In genomic region chr4:106534256-106534655, GRCm38 (mm10) we compare ENCODE assay signal across 24 mouse cellular contexts. TPM values are rescaled to one million over a fixed set of nuclear protein-coding genes. Genes with fewer than 3 reads are reported as not detected.
DNase-seq lines count a peak whose midpoint lies in the region; ATAC-seq and TF ChIP-seq lines count a peak whose summit lies in the region.
"Had no signal": no experiment of that assay in that cellular context is flagged by ENCODE, and none has a peak within 500 bp of the region (broad histone marks: within the 10 kb centered on the region; RNA-seq: fewer than 3 reads in every experiment).

No protein-coding gene starts in this region.

- no peak for ATAC-seq in hindbrain, embryonic 12.5 days (ENCODE audit: low FRiP score)
- ATAC-seq: activated CD4-positive, CD25-positive, alpha-beta regulatory T cell, adult 4 months; CD4-positive, CD25-positive, alpha-beta regulatory T cell, adult 4 months; forebrain, embryonic 13.5 days; forebrain, postnatal 0 days; intestine, embryonic 16.5 days had no signal

- peak overlapping the region; percentile 96 for H3K27ac ChIP-seq in thymus, adult 2 months (ENCODE audit: control insufficient read depth, insufficient read depth, low read length)
- H3K27ac ChIP-seq in MEL (ENCODE audit: control insufficient read depth, low read depth, low read length), result no peak overlapping the region
- H3K27ac ChIP-seq in hindbrain, embryonic 12.5 days, result no peak overlapping the region
- H3K27ac ChIP-seq: embryonic facial prominence, embryonic 10.5 days; forebrain, embryonic 13.5 days; hindbrain, embryonic 10.5 days; hindbrain, embryonic 15.5 days had no signal

- H3K36me3 ChIP-seq in thymus, adult 2 months (ENCODE audit: control insufficient read depth, insufficient read depth, low read length), result no peaks in the 10 kb centered on the region
- H3K36me3 ChIP-seq in MEL (ENCODE audit: control insufficient read depth in 1 of 2, insufficient read depth in 2 of 2, low read length in 2 of 2), result no peaks in the 10 kb centered on the region; a peak in 1 of 4 replicates
- no peaks in the 10 kb centered on the region for H3K36me3 ChIP-seq in hindbrain, embryonic 12.5 days
- H3K36me3 ChIP-seq: embryonic facial prominence, embryonic 10.5 days; G1E; heart, embryonic 12.5 days; hindbrain, embryonic 10.5 days; hindbrain, embryonic 15.5 days had no signal

- 39% methylated on average over 7 of the region's 7 CpGs for WGBS in thymus, adult 2 months
- 68% methylated on average over 7 of the region's 7 CpGs for WGBS in hindbrain, embryonic 12.5 days

- TF ChIP-seq RAD21 in MEL (IDR thresholded peaks at IDR 0.05; ENCODE audit: low read depth, low read length), result no peak

- no peak for TF ChIP-seq POLR2A in thymus, adult 2 months (IDR thresholded peaks at IDR 0.05; ENCODE audit: control insufficient read depth, extremely low read depth, insufficient read depth, low read length, poor library complexity)
- no peak for TF ChIP-seq POLR2A in MEL (IDR thresholded peaks at IDR 0.05; ENCODE audit: control insufficient read depth in 1 of 2, insufficient read depth in 1 of 2, low read depth in 1 of 2, low read length in 2 of 2, poor library complexity in 1 of 2)

- no peak overlapping the region for H3K4me3 ChIP-seq in thymus, adult 2 months (ENCODE audit: control insufficient read depth, insufficient read depth, low read length)
- H3K4me3 ChIP-seq in MEL (ENCODE audit: control insufficient read depth in 1 of 2, insufficient read depth in 1 of 2, low read depth in 2 of 2, low read length in 2 of 2), result no peak overlapping the region
- no peak overlapping the region for H3K4me3 ChIP-seq in hindbrain, embryonic 12.5 days
- H3K4me3 ChIP-seq: embryonic facial prominence, embryonic 10.5 days; forebrain, embryonic 13.5 days; heart, embryonic 12.5 days; hindbrain, embryonic 10.5 days; hindbrain, embryonic 15.5 days had no signal

- no peaks in the 10 kb centered on the region for H3K79me2 ChIP-seq in MEL (ENCODE audit: control insufficient read depth, insufficient read depth, low read length, poor library complexity)

- H3K9ac ChIP-seq in MEL (ENCODE audit: control insufficient read depth, low read depth, low read length, poor library complexity, severe bottlenecking), result no peak overlapping the region
- no peak overlapping the region for H3K9ac ChIP-seq in hindbrain, embryonic 12.5 days
- H3K9ac ChIP-seq: forebrain, embryonic 13.5 days; forebrain, postnatal 0 days; heart, embryonic 12.5 days; hindbrain, embryonic 15.5 days had no signal

- DNase-seq in thymus, adult 2 months, result no peak
- no peak for DNase-seq in thymus, postnatal 10 days (ENCODE audit: low spot score in 2 of 2)
- DNase-seq in MEL (ENCODE audit: low read depth, low spot score), result no peak
- DNase-seq in adrenal gland, postnatal 10 days, result peak; percentile 35
- no peak for DNase-seq in layer of hippocampus, postnatal 25 days (ENCODE audit: extremely low spot score in 1 of 2, low spot score in 1 of 2)
- DNase-seq: B cell, adult 2 months; cerebellum, adult 18-20 months; cerebellum, postnatal 10 days; forebrain, postnatal 0 days; gastrocnemius, postnatal 14 days had no signal

- H3K27me3 ChIP-seq in thymus, adult 2 months (ENCODE audit: control insufficient read depth, insufficient read depth, low read length), result no peaks in the 10 kb centered on the region
- 0 out of 4 replicates have a peak, but pooled peaks cover 0 to 5% of the 10 kb centered on the region in 2 experiments for H3K27me3 ChIP-seq in MEL (ENCODE audit: control insufficient read depth in 1 of 2, insufficient read depth in 2 of 2, low read length in 2 of 2)
- H3K27me3 ChIP-seq in hindbrain, embryonic 12.5 days, result no peaks in the 10 kb centered on the region
- H3K27me3 ChIP-seq: forebrain, embryonic 13.5 days; hindbrain, embryonic 15.5 days had no signal

- no peak for TF ChIP-seq EP300 in MEL (IDR thresholded peaks at IDR 0.05; ENCODE audit: low read depth in 1 of 2, low read length in 2 of 2)

- no peak for TF ChIP-seq CTCF in thymus, adult 2 months (IDR thresholded peaks at IDR 0.05; ENCODE audit: borderline replicate concordance, control insufficient read depth, extremely low read depth, insufficient read depth, low read length, poor library complexity)
- TF ChIP-seq CTCF in MEL (IDR thresholded peaks at IDR 0.05 in 2 of 3, conservative IDR thresholded peaks at IDR 0.05 in 1 of 3; ENCODE audit: control insufficient read depth in 1 of 3, insufficient read depth in 1 of 3, low read depth in 2 of 3, low read length in 3 of 3, poor library complexity in 1 of 3, severe bottlenecking in 1 of 3), result no peak

- H3K4me1 ChIP-seq in thymus, adult 2 months (replicated peaks; ENCODE audit: control insufficient read depth, insufficient read depth, low read length), result peaks cover 28% of the 10 kb centered on the region
- peaks cover 0 to 10% of the 10 kb centered on the region in 2 experiments; a peak in 2 of 4 replicates for H3K4me1 ChIP-seq in MEL (ENCODE audit: control insufficient read depth in 1 of 2, insufficient read depth in 2 of 2, low read length in 2 of 2)
- H3K4me1 ChIP-seq in hindbrain, embryonic 12.5 days, result peaks cover 5% of the 10 kb centered on the region; the same call in 1 of the 2 replicates
- H3K4me1 ChIP-seq: forebrain, embryonic 13.5 days had no signal

- no peaks in the 10 kb centered on the region for H3K9me3 ChIP-seq in MEL (replicated peaks; ENCODE audit: insufficient read depth, low read length)
- no peaks in the 10 kb centered on the region for H3K9me3 ChIP-seq in hindbrain, embryonic 12.5 days (replicated peaks)
- H3K9me3 ChIP-seq: embryonic facial prominence, embryonic 10.5 days; G1E; heart, embryonic 12.5 days; hindbrain, embryonic 10.5 days; hindbrain, embryonic 15.5 days had no signal

- no peak overlapping the region for H3K4me2 ChIP-seq in hindbrain, embryonic 12.5 days (replicated peaks)
- H3K4me2 ChIP-seq: forebrain, embryonic 13.5 days; heart, embryonic 12.5 days; hindbrain, embryonic 15.5 days had no signal

TF ChIP-seq in MEL, 35 proteins besides CTCF, POLR2A, EP300 and RAD21:
- no peak for TF ChIP-seq ZC3H11A (IDR thresholded peaks at IDR 0.05; ENCODE audit: low read depth, low read length)
- no peak for TF ChIP-seq TAL1 (IDR thresholded peaks at IDR 0.05; ENCODE audit: low read length)
- no peak for TF ChIP-seq GABPA (IDR thresholded peaks at IDR 0.05; ENCODE audit: low read depth, low read length)
- TF ChIP-seq GATA1 (IDR thresholded peaks at IDR 0.05; ENCODE audit: low read depth, low read length), result 0 out of 2 replicates have a peak, but pooled peaks have one; percentile 7
- no peak for TF ChIP-seq ETS1 (IDR thresholded peaks at IDR 0.05; ENCODE audit: low read depth, low read length)
- no peak for TF ChIP-seq USF1 (IDR thresholded peaks at IDR 0.05; ENCODE audit: low read depth, low read length)
- TF ChIP-seq NELFE (IDR thresholded peaks at IDR 0.05; ENCODE audit: low read depth, low read length), result no peak
- TF ChIP-seq E2F4 (IDR thresholded peaks at IDR 0.05; ENCODE audit: borderline replicate concordance, low read depth, low read length), result no peak

RNA-seq across cellular contexts. Expression of gene Dhcr24, which starts 26.6 kb away (rescaled TPM):
- polyA plus RNA-seq in thymus, adult 2 months (2012; rRNA removed), result 80.0 and 106 TPM in 2 replicates
- total RNA-seq in MEL (2012; rRNA removed), result 37.6 and 39.2 TPM in 2 replicates
- 10 to 100 TPM in 1 of 2 experiments, not detected in 1; 63.0 TPM for polyA plus RNA-seq in MEL (2012; ENCODE audit: insufficient read depth in 1 of 2, insufficient read length in 2 of 2, low read depth in 1 of 2, low replicate concordance in 2 of 2, missing spikeins in 1 of 2)
- total RNA-seq in adrenal gland, postnatal 10 days (2021), result 10 to 100 TPM; 54.2 to 88.2 TPM
- polyA plus RNA-seq in hindbrain, embryonic 12.5 days (2016; fragmentation: Nextera tagmentation; extraction: Ambion mirVana), result 6.9 and 7.3 TPM in 2 replicates
- total RNA-seq in layer of hippocampus, postnatal 25 days (2021), result 10 to 100 TPM; 72.3 to 77.3 TPM

RNA-seq across cellular contexts. Expression of gene Bsnd, which starts 42.2 kb away (rescaled TPM):
- polyA plus RNA-seq in thymus, adult 2 months (2012; rRNA removed), result 0.10 and 0.28 TPM in 2 replicates
- 0.04 TPM in 1 of 2 replicates, not detected in the other for total RNA-seq in MEL (2012; rRNA removed)
- polyA plus RNA-seq in MEL (2012; ENCODE audit: insufficient read depth in 1 of 2, insufficient read length in 2 of 2, low read depth in 1 of 2, low replicate concordance in 2 of 2, missing spikeins in 1 of 2), result not detected
- total RNA-seq in adrenal gland, postnatal 10 days (2021), result not detected
- polyA plus RNA-seq in hindbrain, embryonic 12.5 days (2016; fragmentation: Nextera tagmentation; extraction: Ambion mirVana), result 0.08 TPM in 1 of 2 replicates, not detected in the other
- total RNA-seq in layer of hippocampus, postnatal 25 days (2021), result not detected
- total RNA-seq: forebrain, postnatal 0 days; gastrocnemius, adult 18-20 months; heart, adult 8-10 months; heart, postnatal 25 days had no signal
- polyA plus RNA-seq: activated CD4-positive, CD25-positive, alpha-beta regulatory T cell, adult 4 months; CD4-positive, CD25-positive, alpha-beta regulatory T cell, adult 4 months; embryonic facial prominence, embryonic 10.5 days; forebrain, embryonic 13.5 days; forebrain, postnatal 0 days; G1E; heart, embryonic 12.5 days; heart, embryonic 16.5 days; hindbrain, embryonic 10.5 days; intestine, embryonic 16.5 days had no signal
